Mouse (Mus musculus) stomach, embryonic 16.5 days (tissue): ENCODE measurements around the gene Gm36210. TPM values are rescaled to one million over a fixed set of nuclear protein-coding genes. Genes with fewer than 3 reads are reported as not detected.

Source experiments
- polyA plus RNA-seq: library from polyadenylated mRNA; unstranded; fragments of >200 nt; fragmentation: Nextera tagmentation; extraction: Ambion mirVana; gene quantifications from 2 replicates; pipeline ENCODE4 v1.2.1, GENCODE M21; 2015

The Gm36210 gene
- polyA plus RNA-seq, 1 experiment from 2014 or later: 0.10 TPM

Other genes starting within 250 kb of the Gm36210 start
- 2.8 and 3.8 TPM in 2 replicates for gene Ppp6r1, start 247.5 kb downstream of the Gm36210 start, polyA plus RNA-seq
- 77.2 and 88.0 TPM in 2 replicates for gene Hspbp1, start 221.4 kb downstream of the Gm36210 start, polyA plus RNA-seq
- gene Brsk1, start 215.9 kb downstream of the Gm36210 start, polyA plus RNA-seq: 0.86 and 0.88 TPM in 2 replicates
- gene Tmem150b, start 181.3 kb downstream of the Gm36210 start, polyA plus RNA-seq: 0.76 and 0.90 TPM in 2 replicates
- gene Kmt5c, start 166.4 kb downstream of the Gm36210 start, polyA plus RNA-seq: 59.6 and 64.3 TPM in 2 replicates
- gene Cox6b2, start 153.4 kb downstream of the Gm36210 start, polyA plus RNA-seq: 61.4 and 70.0 TPM in 2 replicates
- gene Fam71e2, start 135.2 kb downstream of the Gm36210 start, polyA plus RNA-seq: not detected in 2 replicates
- gene Il11, start 123.7 kb downstream of the Gm36210 start, polyA plus RNA-seq: 0.22 and 0.26 TPM in 2 replicates
- 0.72 and 0.79 TPM in 2 replicates for gene Tmem190, start 123.6 kb downstream of the Gm36210 start, polyA plus RNA-seq
- 21.2 and 21.7 TPM in 2 replicates for gene Tmem238, start 116.9 kb downstream of the Gm36210 start, polyA plus RNA-seq
- gene Rpl28, start 113.6 kb downstream of the Gm36210 start, polyA plus RNA-seq: 255 and 322 TPM in 2 replicates
- 204 and 212 TPM in 2 replicates for gene Ube2s, start 93.9 kb downstream of the Gm36210 start, polyA plus RNA-seq
- gene Shisa7, start 61.8 kb downstream of the Gm36210 start, polyA plus RNA-seq: 0.26 and 0.49 TPM in 2 replicates
- gene Isoc2b, start 36.3 kb downstream of the Gm36210 start, polyA plus RNA-seq: 16.7 and 17.6 TPM in 2 replicates
- gene Isoc2a, start 29.4 kb downstream of the Gm36210 start, polyA plus RNA-seq: 1.1 and 1.5 TPM in 2 replicates
- gene Zfp628, start 8.7 kb upstream of the Gm36210 start, polyA plus RNA-seq: 2.1 and 2.3 TPM in 2 replicates
- 3.0 and 4.0 TPM in 2 replicates for gene Nat14, start 15.5 kb upstream of the Gm36210 start, polyA plus RNA-seq
- gene Ssc5d, start 19.3 kb upstream of the Gm36210 start, polyA plus RNA-seq: 3.4 and 3.5 TPM in 2 replicates
- gene Sbk2, start 57.9 kb upstream of the Gm36210 start, polyA plus RNA-seq: 0.26 and 0.47 TPM in 2 replicates
- gene Sbk3, start 64.7 kb upstream of the Gm36210 start, polyA plus RNA-seq: 0.11 TPM in 1 of 2 replicates, not detected in the other
- gene Zfp579, start 89.6 kb upstream of the Gm36210 start, polyA plus RNA-seq: 23.0 and 26.5 TPM in 2 replicates
- gene Zfp524, start 107.9 kb upstream of the Gm36210 start, polyA plus RNA-seq: 17.2 and 17.5 TPM in 2 replicates
- gene Fiz1, start 108.2 kb upstream of the Gm36210 start, polyA plus RNA-seq: 18.9 and 22.6 TPM in 2 replicates
- gene Gm44973, start 109.0 kb upstream of the Gm36210 start, polyA plus RNA-seq: 0.99 and 1.3 TPM in 2 replicates
- gene Zfp865, start 113.9 kb upstream of the Gm36210 start, polyA plus RNA-seq: 3.7 and 4.1 TPM in 2 replicates
- gene Ccdc106, start 114.0 kb upstream of the Gm36210 start, polyA plus RNA-seq: 20.6 and 21.9 TPM in 2 replicates
- not detected in 2 replicates for gene 4632433K11Rik, start 127.6 kb upstream of the Gm36210 start, polyA plus RNA-seq
- gene Zfp784, start 131.9 kb upstream of the Gm36210 start, polyA plus RNA-seq: 5.9 and 6.1 TPM in 2 replicates
- 19.2 and 20.2 TPM in 2 replicates for gene Zfp580, start 145.0 kb upstream of the Gm36210 start, polyA plus RNA-seq
- 76.3 and 81.1 TPM in 2 replicates for gene U2af2, start 155.6 kb upstream of the Gm36210 start, polyA plus RNA-seq
- gene Epn1, start 173.7 kb upstream of the Gm36210 start, polyA plus RNA-seq: 50.2 and 50.4 TPM in 2 replicates
- not detected in 2 replicates for gene Rfpl4, start 210.4 kb upstream of the Gm36210 start, polyA plus RNA-seq
- 0.40 and 0.54 TPM in 2 replicates for gene Rasl2-9, start 219.4 kb upstream of the Gm36210 start, polyA plus RNA-seq
- not detected in 2 replicates for gene Vmn1r55, start 243.2 kb upstream of the Gm36210 start, polyA plus RNA-seq